Mouse (Mus musculus) adrenal gland (tissue): ENCODE results near the gene C1qa.

Experiments used
- intact Hi-C: fragments of 180-260 bp; cut with DNase I; formaldehyde crosslinking; loops from one replicate; pipeline ENCODE4 v1.15.1; 2025
- long read RNA-seq, 2 experiments: library from polyadenylated mRNA; unstranded; transcript quantifications; one replicate each; pipeline ENCODE4 v2.0.0; 2020; ENCODE audit warnings: borderline replicate concordance in 1 of 2; ENCODE audit not compliant: insufficient replicate concordance in 1 of 2

Gene C1qa
- long read RNA-seq, experiment 1, transcript C1qa-201 (3 exons, 1,040 nt): major isoform, 110 of 133 reads
- long read RNA-seq, experiment 1, partial matches to known transcripts: 21 of 133 reads
- long read RNA-seq, experiment 1, other reads (novel, unspliced or antisense): 2 of 133 reads
- long read RNA-seq, experiment 2, transcript C1qa-201 (3 exons, 1,040 nt): major isoform, 130 of 152 reads
- long read RNA-seq, experiment 2, partial matches to known transcripts: 21 of 152 reads
- long read RNA-seq, experiment 2, other reads (novel, unspliced or antisense): 1 of 152 reads

DNA sequence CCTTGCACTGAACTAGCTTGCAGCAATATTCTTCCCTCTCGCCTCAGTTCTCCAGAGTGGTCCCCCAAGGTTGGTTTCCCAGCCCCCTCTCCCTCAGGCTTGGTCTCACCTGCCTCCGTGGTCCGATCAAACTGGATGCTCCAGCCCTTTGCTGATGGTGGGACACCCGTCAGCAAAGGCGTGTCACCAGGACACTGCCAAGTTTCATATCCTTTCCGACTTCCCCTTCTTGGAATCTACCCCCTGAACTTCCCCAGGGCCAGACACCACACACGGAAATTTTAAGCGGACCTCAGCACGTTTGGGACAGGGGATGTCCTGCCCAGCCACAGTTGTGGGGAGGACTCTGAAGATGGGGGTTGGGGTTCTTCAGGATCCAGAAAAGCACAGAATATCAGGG, at the start of gene C1qa:
Gene C1qa, minus strand, starts transcription at position 167 of the 400 bp plus-strand sequence.
- intact Hi-C loops: no loop called here

DNA sequence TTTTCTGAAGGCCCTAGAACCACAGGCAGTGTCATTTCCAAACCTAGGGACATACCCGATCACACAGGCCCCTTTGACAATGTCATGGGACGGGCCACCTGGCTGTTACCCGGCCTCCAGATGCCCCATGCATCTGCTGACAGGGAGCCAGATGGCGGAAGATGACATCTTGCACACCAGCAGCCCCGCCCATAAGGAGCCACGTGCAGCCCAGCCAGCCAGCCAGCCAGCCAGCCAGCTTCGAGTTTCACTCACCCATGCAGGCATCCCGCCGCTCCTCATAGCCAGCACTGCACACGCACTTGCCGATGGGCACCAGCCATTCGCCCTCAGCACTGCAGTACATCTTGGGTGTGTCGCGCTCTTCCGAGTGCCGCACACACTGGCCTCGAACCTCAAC, 46.8 kb upstream of the C1qa start:
- intact Hi-C loops: no loop called here

DNA sequence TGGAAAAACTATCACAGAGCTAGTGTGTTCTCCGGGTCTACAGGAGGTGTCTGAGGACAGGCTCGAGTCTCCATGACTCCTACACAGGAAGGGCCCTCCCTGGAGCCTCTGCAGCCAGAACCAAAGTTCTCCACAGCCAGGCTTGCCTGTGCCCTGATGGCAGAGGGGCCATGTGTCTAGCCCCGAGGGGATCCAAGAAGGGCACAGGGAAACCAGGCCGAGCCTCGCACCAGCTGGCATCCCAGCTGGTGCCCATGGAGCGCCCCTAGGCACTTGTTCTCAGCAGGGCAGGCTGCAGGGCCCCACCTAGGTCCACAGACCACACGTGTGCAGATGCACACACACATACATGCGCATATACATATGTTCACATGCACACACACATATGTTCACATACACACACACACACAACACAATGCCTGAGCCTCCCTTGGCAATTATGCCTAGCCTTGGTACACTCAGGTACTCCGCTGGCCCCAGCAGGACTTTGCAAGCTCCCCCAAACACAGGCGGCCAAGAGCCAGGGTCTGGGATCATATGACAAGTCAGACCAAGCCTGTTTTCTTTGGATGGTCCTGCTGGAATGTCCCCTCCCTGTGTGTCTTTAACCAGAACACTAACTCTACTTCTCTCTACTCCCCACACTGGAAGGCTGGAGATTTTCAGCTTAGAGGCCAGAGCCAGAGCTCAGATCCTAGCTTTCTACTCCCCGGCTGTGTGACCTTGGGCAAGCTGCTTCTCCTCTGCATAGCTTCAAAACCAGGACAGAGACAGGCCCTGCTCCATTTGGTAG, 46.2 kb upstream of the C1qa start:
- intact Hi-C loops: no loop called here

DNA sequence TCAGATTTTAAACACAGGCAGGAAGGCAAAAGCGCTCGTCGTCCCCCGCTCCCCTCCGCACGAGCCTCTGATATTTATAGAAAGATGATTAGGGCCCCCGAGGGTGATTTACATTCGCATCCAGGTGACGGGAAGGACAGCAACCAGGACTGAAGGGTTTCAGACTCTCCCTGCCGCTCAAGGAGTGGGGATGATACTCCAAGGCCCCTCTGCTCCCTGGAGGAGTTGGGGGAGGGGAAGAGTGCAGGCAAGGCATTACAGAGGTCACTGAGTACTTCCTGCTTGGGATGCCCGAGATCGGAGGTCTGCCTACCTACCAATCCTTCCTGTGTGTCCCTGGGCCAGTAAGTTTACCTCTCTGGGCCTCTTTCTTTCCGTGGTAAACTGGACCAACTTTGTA, 44.6 kb upstream of the C1qa start:
- intact Hi-C loops: no loop called here

DNA sequence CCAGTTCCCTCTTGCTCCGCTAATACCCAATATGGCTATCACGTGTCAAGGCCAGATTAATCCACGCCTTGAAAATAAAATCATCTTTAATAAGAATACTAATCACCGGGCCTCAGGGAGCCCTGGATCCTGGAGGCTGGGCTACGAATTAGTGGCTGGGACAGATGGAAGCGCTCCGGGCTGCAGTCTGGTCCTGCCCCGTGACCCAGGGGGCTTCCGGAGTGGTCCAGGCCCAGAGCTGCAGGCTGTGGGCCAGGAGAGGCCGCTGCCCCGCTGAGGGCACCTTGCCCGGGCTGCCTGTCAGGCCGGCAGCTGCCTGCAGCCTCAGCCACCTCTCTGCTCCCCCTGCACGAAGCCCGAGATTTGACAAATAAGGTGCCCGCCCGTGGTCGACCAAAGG, 44.2 kb upstream of the C1qa start:
- intact Hi-C loops: no loop called here

DNA sequence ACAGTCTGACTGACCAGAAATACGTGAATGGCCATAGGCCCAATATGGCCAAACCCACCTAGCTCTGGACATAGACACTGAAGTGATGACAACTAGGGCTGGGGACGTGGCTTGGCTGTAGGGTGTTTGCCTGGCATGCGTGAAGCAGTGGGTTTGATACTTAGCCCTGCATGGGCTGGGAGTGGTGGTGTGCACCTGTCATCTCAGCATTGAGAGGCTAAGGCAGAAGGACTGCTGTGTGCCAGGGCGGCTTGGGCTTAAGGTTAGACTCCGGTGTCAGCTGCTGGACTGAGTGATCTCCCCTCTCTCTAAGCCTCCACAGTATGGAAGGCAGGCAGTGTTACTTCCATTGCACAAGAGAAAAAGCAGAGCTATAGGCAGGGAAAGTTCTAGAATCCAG, 39.3 kb upstream of the C1qa start:
- intact Hi-C loops: no loop called here

DNA sequence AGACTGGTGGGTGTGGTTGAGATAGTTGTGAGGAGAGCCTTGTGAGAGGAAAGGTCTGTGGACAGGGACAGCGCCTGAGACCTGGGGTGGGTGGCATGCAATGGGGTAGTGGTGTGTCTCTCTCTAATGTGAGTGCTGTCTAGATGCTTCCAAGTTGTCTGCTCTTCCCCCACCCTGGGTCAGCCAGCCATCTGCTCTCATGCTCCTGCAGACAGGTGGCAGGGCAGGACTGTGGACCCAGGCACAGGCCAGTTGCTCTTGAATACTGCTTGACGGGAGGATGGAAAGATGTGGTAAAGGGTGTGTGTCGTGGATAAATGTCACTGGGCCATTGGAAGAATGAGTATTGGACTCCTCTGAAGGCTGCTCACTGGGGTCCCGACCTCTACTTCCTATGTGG, 38.7 kb upstream of the C1qa start:
- intact Hi-C loops: no loop called here

DNA sequence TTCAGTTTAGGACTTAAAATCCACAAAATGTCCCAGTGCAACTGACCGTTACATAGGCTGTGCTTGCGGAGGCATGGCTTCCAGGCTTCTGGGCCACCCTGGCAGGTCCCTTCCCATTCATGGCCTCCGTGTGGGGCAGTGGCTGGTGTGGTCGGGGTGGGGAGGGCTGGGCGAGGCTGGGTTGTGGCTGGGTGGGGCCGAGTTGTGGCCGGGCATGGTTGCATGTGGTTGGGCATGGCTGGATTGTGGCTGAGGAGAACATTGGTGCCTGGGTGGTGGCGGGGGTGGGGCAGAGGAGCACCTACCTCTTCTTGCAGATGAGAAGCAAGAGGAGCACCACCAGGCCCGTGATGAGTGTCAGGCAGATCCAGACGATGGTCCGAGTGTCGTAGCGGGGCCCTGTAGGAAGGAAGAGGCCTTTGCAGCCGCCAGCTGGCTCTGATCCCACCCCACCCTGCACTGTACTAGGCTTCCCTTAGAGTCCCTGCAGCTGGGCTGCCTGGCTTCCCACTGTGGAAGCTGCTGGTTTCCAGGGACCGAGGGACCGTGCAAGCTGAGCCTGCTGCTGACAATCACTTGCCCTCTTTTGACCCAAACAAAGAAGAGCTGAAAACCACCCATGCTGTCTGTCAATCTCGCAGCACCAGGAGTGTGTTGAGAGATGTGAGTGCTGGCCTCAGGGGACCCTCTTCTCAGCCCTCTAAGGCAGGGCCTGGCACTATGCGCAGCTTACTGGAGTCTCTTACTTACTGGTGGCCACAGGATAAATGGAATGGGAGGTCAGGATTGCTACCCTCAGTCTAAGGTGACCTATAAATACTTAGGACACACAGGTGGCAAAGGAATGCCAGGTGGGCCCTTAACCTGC, 36.4 kb upstream of the C1qa start:
- intact Hi-C loops: no loop called here

DNA sequence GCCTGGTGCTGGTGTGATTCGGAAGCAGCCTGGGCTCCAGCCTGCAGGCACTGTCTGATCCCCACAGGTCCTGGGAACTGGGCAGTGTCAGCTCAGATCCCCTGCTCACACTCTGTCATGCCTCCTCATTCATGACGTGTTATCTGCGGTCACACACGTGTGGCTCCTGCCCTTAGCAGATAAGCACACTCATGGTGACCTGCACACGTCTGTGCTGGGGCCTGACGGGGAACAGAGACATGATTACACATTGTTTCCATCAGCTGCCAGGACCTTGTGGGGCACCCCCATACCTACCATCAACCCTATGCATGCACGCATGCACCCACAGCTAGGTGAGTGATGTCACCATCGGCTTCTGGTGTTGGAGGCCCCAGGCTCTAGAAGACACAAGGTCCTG, 31.9 kb upstream of the C1qa start:
- intact Hi-C loops: no loop called here

DNA sequence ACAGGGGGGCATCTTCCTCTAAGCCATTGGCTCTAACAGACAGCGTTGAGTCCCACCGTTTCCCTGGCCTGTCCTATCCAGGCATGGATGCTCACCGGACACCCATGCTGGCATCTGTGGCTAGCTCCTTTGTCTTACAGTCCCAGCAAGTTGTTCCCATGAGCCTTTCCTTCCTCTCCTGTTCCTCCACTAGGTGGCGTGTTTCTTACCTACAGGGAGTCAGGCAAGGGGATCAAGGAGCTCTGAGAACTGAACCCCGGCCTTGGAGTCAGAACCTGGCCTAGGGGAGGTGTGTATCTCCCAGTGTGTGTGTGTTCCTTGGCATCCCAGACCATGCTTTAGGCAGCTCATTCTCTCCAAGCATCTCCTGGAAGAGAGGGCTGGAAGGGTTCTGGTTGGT, 30.3 kb upstream of the C1qa start:
- intact Hi-C loops: loop anchor here (5.0 kb wide), 1 partner anchor 43 kb away; no protein-coding TSS in a partner anchor

DNA sequence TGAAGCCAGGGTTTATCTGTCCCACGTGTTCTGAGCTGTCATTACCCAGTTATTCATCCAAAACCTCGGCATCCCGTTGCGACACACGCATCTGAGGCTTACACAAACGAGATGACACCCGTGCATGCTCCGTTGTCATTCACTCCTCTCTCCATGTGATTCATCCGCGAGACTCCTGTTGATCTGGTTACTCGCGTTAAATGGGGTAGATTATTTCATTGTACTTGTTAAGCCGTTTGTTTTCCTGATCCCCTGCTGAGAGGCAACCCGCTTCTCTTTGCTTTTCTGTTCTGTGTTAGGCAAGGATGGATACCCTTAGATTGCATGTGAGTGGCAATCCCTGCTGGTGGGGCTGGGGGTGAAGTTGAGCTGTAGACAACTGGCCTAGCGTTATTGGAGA, 27.2 kb upstream of the C1qa start:
- intact Hi-C loops: loop anchor here (5.0 kb wide), 1 partner anchor 46 kb away; no protein-coding TSS in a partner anchor

DNA sequence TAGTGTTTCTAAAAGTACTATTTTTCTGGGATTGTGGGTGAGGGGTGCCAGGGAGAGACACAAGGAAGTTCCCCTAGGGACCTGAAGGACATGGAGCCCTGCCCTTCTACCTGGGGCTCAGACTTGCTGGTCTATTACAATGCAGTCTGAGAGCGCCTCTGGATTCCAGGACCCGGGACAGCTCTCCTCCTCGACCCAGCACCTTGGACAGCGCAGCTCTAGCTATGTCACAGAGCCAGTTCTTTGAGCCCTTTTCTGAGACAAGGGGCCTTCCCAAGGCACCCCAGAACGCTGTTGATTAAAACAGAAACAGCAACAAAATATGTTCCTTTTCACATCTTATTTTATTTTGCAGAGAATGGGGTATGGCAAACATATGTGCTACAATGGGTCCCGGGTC, 25.9 kb upstream of the C1qa start:
- intact Hi-C loops: no loop called here

DNA sequence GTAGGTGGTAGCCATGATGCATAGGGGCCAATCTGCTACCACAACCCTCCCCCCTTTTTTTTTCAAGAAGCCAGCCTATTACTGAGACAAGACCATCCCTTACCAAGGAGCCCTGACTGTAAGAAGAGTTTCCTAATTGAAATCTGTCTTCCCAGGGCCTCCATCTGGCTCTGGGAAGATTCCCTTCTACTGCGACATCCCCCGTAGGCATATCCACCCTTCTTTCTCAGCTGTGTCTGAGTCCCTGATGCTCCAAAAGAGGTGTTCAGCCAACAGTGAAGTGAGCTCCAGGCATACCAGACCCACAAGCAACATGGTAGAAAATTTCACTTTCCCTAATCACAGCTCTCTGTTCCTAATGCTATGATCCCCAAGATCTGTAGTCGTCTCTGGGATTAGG, 20.9 kb upstream of the C1qa start:
- intact Hi-C loops: no loop called here

DNA sequence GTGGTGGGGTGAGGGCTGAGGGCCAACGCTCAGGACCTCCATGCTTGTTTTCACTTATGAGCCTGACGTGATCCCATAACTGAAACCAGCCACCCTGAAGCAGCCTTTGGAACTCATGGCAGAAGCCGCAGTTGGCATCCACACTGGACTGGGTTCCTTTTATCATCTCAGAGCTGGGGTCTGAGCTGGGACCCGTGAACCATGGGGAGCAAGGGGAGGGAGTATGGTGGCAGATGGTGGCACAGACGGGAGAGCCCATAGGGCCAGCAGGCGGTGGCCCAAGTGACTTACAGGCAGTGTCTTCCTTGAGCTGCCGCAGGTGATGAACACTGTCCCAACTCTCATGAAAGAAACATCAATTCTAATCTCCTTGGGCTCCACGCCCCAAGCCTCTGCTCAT, 20.2 kb upstream of the C1qa start:
- intact Hi-C loops: no loop called here

DNA sequence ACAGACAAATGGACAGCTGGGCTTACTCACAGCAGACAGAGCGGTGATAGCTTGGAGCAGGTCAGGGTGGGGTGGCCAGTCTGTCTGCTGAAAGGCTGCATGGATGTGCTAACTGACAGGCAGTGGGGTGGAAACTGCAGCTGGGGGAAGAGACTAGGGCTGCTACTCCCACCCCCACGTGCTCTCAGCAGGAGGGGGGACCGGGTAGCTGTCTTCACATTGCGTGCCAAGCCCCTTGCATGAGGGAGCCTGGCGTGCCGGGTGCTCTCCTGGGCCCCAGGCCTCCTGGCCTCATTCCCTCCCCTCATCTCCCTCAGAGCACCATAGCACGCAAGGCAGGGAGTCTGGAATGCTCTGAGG, 18.5 kb upstream of the C1qa start:
- intact Hi-C loops: no loop called here

DNA sequence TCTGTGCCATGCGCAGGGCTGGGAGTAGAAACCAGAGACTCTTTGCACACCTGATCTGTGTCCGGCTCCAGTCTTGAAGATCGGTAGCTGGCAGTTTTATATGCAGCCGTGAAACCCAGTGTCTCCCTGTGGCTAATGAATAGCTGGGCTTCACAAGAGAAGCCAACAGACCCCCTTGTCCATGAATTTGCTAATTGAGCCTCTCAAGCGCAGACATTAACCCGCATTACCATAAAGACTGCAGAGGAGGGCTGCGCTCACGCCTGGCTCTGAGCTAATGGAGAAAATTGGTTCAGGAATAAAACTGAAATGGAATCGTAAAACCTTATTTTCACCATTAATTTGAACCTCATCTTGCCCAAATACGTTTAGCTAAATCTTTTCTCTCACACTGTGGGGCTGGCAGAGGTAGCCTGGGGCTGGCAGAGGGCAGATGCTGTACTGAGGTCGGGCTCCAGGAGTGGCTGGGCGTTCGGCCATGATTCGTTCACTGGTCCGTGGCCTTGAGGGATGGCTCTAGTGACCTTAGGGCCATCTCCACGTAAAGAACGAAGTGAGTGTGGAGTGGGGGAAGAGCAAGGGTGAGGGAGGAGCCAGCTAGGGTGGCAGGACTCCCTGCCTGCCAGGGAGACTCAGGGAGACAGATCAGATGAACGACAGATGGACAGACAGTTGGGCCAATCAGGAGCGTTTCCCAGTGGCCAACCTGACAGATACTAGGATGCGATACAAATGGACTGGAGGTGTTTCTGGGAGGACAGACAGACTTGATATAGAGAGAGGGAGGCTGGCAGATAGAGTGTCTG, 18.0 kb upstream of the C1qa start:
- intact Hi-C loops: no loop called here

DNA sequence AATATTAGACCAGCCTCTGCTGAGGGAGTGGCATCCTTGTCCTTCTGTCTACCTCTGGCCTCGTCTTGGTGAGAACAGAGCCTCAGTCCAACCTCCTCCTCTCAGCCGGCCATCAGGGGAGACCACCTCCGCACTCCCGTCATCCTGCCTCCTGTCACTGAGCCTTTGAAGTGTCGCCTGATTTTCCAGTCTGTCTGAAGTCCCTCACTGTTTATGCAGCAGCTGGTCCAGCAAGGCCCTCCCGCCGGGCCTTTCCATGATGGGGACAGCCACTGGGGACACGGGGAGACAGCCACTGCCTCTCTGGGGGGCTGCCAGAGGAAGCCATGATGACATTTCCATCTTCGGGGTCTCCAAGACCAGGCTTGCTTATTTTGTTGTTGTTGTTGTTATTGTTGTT, 14.2 kb upstream of the C1qa start:
- intact Hi-C loops: no loop called here

DNA sequence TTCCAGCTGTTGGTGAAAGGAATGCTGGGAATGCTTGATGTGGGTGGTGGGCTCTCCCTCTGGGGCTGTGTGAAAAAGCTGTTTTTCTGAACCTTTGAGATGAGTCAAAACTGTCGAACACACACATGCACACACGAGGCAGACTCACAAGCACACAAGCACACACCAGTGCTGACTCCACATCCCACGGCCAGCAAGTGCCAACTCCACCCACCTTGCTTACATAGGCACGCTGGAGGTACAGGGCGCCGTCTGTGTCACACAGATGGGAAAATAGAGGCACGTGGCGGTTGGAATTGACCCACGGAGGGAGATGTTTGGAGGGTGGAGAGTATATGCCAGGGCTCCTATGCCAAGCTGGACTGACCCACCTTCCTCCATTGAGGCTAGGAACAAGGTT, 13.2 kb upstream of the C1qa start:
- intact Hi-C loops: no loop called here

DNA sequence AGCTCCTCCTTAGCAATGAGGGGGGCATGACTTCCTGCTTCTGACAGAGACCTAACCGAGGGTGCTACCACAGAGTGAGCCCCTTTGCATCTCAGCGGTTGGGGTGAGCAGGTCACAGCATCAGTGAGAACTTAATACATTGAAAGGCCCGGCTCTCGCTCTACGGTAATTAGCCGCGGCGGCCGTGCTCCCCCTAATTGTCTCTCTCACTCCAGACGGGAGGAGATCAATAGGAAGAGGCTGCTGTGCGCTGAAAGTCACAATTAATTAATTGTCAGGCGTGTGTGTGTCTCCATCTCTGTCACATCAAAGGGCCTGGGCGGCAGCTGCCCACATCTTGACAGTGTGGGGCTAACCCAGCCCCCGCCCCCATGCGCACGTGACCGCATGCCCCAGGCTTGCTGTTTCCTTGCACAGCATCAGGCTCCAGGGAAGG, 12.6 kb upstream of the C1qa start:
- intact Hi-C loops: no loop called here

DNA sequence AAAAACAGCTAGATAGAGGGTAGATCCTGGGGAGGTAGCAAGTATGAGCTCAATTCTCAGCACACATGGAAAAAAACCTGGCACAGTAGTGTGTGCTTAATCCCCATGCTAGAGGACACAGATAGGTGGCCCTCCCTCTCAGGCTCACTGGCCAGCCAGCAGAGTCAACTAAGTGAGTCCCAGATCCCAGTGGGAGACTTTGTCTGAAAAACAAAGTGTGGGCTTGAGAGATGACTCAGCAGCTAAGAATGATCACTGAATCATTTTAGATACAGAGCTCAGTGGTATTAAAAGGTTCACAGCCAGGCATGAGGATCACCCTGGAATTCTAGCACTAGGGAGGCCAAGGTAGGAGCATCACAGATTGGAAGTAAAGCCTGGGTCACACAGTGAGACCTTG, 9.2 kb upstream of the C1qa start:
- intact Hi-C loops: loop anchor here (5.0 kb wide), 2 partner anchors 64 to 164 kb away; no protein-coding TSS in a partner anchor

DNA sequence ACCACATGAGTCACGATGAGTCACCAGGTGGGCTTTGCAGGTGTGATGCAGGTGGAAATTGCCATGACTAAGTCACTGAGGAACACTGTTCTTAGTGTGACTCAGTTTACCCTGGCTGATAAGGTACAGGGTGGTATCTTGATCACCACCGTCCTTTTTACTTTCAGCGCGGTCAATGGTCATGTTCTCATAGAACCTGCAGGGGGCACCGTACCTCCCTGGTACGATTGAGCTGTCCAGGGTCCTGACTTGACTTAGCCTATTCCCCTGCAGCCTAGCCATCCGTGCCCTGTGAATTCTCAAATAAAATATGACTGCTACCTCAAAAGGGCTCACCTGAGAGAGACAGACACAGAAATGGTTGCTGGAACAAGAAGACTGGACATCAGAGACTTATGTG, 8.4 kb upstream of the C1qa start:
- intact Hi-C loops: loop anchor here (5.0 kb wide), 2 partner anchors 65 to 165 kb away; no protein-coding TSS in a partner anchor
